Mouse (Mus musculus): ENCODE results near the gene Fbxl8. TPM values are rescaled to one million over a fixed set of nuclear protein-coding genes. Genes with fewer than 3 reads are reported as not detected.
A peak's percentile ranks its signal among the peaks of the same experiment; 100 is the strongest.
"Not testable (repeated sequence)": the region's sequence is repeated elsewhere in the genome, so short reads cannot be mapped to it uniquely, and the experiment has no call there.

Fbxl8 gene
- total RNA-seq (2021): under 1 TPM; 0.58 to 0.61 TPM

- DNase-seq (ENCODE audit: extremely low spot score in 1 of 2, low spot score in 2 of 2): peak in 1 of 2 experiments; percentile 79
- intact Hi-C loops (cut with DNase I): no loop called here
Observed at GRCm38 (mm10) chr8:105264024-105264982, at the start of gene Fbxl8, which contains the start of gene Tradd. Gene Fbxl8, plus strand, starts transcription at chr8:105264648. Gene Tradd, minus strand, starts transcription at chr8:105264609.

GRCm38 (mm10) chr8:105217926-105218522, 46.4 kb upstream of the Fbxl8 start:
- peak in 1 of 2 experiments; percentile 61 for DNase-seq (ENCODE audit: extremely low spot score in 1 of 2, low spot score in 2 of 2)
- intact Hi-C loops (cut with DNase I): loop anchor here (5.0 kb wide), 4 partner anchors 46 to 561 kb away; partner anchors contain the start of gene Cbfb

- no peak for DNase-seq (ENCODE audit: extremely low spot score in 1 of 2, low spot score in 2 of 2)
- intact Hi-C loops (cut with DNase I): loop anchor here (10.0 kb wide), 2 partner anchors 279 to 479 kb away; partner anchors contain the start of gene Ces2f
Observed at GRCm38 (mm10) chr8:105223850-105224249, 40.6 kb upstream of the Fbxl8 start.

GRCm38 (mm10) chr8:105224413-105225271, 39.8 kb upstream of the Fbxl8 start, which contains the start of gene D230025D16Rik:
Gene D230025D16Rik, plus strand, starts transcription at chr8:105225145.
- intact Hi-C loops (cut with DNase I): loop anchor here (10.0 kb wide), 2 partner anchors 280 to 480 kb away; partner anchors contain the start of gene Ces2f
- peak; percentile 90 to 95 for DNase-seq (ENCODE audit: extremely low spot score in 1 of 2, low spot score in 2 of 2)

- DNase-seq (ENCODE audit: extremely low spot score in 1 of 2, low spot score in 2 of 2): no peak
- intact Hi-C loops (cut with DNase I): loop anchor here (10.0 kb wide), 2 partner anchors 280 to 480 kb away; partner anchors contain the start of gene Ces2f
Observed at GRCm38 (mm10) chr8:105225272-105225593, 39.2 kb upstream of the Fbxl8 start.

GRCm38 (mm10) chr8:105225917-105226316, 38.5 kb upstream of the Fbxl8 start:
- intact Hi-C loops (cut with DNase I): loop anchor here (10.0 kb wide), 2 partner anchors 281 to 481 kb away; partner anchors contain the start of gene Ces2f
- no peak for DNase-seq (ENCODE audit: extremely low spot score in 1 of 2, low spot score in 2 of 2)

GRCm38 (mm10) chr8:105231503-105232320, 32.7 kb upstream of the Fbxl8 start:
- DNase-seq (ENCODE audit: extremely low spot score in 1 of 2, low spot score in 2 of 2): no peak
- intact Hi-C loops (cut with DNase I): loop anchor here (2.0 kb wide), 1 partner anchor 19 kb away; no protein-coding TSS in a partner anchor

- DNase-seq (ENCODE audit: extremely low spot score in 1 of 2, low spot score in 2 of 2): not testable (repeated sequence)
- intact Hi-C loops (cut with DNase I): loop anchor here (2.0 kb wide), 1 partner anchor 18 kb away; no protein-coding TSS in a partner anchor
Observed at GRCm38 (mm10) chr8:105232321-105232693, 32.1 kb upstream of the Fbxl8 start.

GRCm38 (mm10) chr8:105233126-105233935, 31.1 kb upstream of the Fbxl8 start:
- intact Hi-C loops (cut with DNase I): loop anchor here (2.0 kb wide), 1 partner anchor 17 kb away; no protein-coding TSS in a partner anchor
- DNase-seq (ENCODE audit: extremely low spot score in 1 of 2, low spot score in 2 of 2): no peak

- no peak for DNase-seq (ENCODE audit: extremely low spot score in 1 of 2, low spot score in 2 of 2)
- intact Hi-C loops (cut with DNase I): no loop called here
Observed at GRCm38 (mm10) chr8:105235206-105235605, 29.2 kb upstream of the Fbxl8 start.

GRCm38 (mm10) chr8:105237442-105238142, 26.9 kb upstream of the Fbxl8 start:
- DNase-seq (ENCODE audit: extremely low spot score in 1 of 2, low spot score in 2 of 2): no peak
- intact Hi-C loops (cut with DNase I): no loop called here

- no peak for DNase-seq (ENCODE audit: extremely low spot score in 1 of 2, low spot score in 2 of 2)
- intact Hi-C loops (cut with DNase I): no loop called here
Observed at GRCm38 (mm10) chr8:105241016-105241415, 23.4 kb upstream of the Fbxl8 start.

- DNase-seq (ENCODE audit: extremely low spot score in 1 of 2, low spot score in 2 of 2): no peak
- intact Hi-C loops (cut with DNase I): loop anchor here (2.0 kb wide), 1 partner anchor 19 kb away; no protein-coding TSS in a partner anchor
Observed at GRCm38 (mm10) chr8:105251954-105252353, 12.5 kb upstream of the Fbxl8 start.

- no peak for DNase-seq (ENCODE audit: extremely low spot score in 1 of 2, low spot score in 2 of 2)
- intact Hi-C loops (cut with DNase I): no loop called here
Observed at GRCm38 (mm10) chr8:105252680-105253537, 11.5 kb upstream of the Fbxl8 start.

- no peak for DNase-seq (ENCODE audit: extremely low spot score in 1 of 2, low spot score in 2 of 2)
- intact Hi-C loops (cut with DNase I): no loop called here
Observed at GRCm38 (mm10) chr8:105253766-105254151, 10.7 kb upstream of the Fbxl8 start.
